Mouse (Mus musculus) brain, adult 2 months (tissue): ENCODE data around the gene Tpsg1.

Source experiments
- DNase-seq: peaks from one replicate; pipeline ENCODE4 v3.0.0; 2011; ENCODE audit warnings: low read depth, low spot score

Gene Tpsg1

GRCm38 (mm10) chr17:25368973-25369372, at the start of gene Tpsg1:
Tpsg1 (plus strand) TSS chr17:25369273.
- no peak for DNase-seq

- no peak for DNase-seq
These were observed 48.3 kb upstream of the Tpsg1 start for GRCm38 (mm10) chr17:25320819-25321218.

GRCm38 (mm10) chr17:25322930-25323329, 46.1 kb upstream of the Tpsg1 start:
- no peak for DNase-seq

GRCm38 (mm10) chr17:25332321-25332720, 36.8 kb upstream of the Tpsg1 start:
- no peak for DNase-seq

GRCm38 (mm10) chr17:25333943-25334342, 35.1 kb upstream of the Tpsg1 start:
- peak; percentile 69 for DNase-seq

- no peak for DNase-seq
These were observed 30.9 kb upstream of the Tpsg1 start for GRCm38 (mm10) chr17:25338218-25338617.

GRCm38 (mm10) chr17:25340003-25340402, 29.1 kb upstream of the Tpsg1 start:
- no peak for DNase-seq

GRCm38 (mm10) chr17:25341490-25341889, 27.6 kb upstream of the Tpsg1 start:
- DNase-seq, result no peak

GRCm38 (mm10) chr17:25345462-25345861, 23.6 kb upstream of the Tpsg1 start, which contains the start of gene Tpsab1:
Tpsab1 (minus strand) TSS chr17:25345562.
- no peak for DNase-seq

GRCm38 (mm10) chr17:25361291-25361690, 7.8 kb upstream of the Tpsg1 start:
- DNase-seq, result peak; percentile 9

- DNase-seq, result peak; percentile 58
These were observed 5.3 kb upstream of the Tpsg1 start for GRCm38 (mm10) chr17:25363726-25364125.

GRCm38 (mm10) chr17:25366005-25366404, 3.1 kb upstream of the Tpsg1 start, which contains the start of gene Tpsb2:
Tpsb2 (plus strand) TSS chr17:25366305.
- no peak for DNase-seq

- DNase-seq, result peak; percentile 32
These were observed 3.4 kb downstream of the Tpsg1 start for GRCm38 (mm10) chr17:25372491-25372890.

- peak; percentile 35 for DNase-seq
These were observed 4.9 kb downstream of the Tpsg1 start for GRCm38 (mm10) chr17:25374011-25374410.

- no peak for DNase-seq
These were observed 25.5 kb downstream of the Tpsg1 start for GRCm38 (mm10) chr17:25394526-25394925.

- DNase-seq, result peak; percentile 79
These were observed 28.9 kb downstream of the Tpsg1 start for GRCm38 (mm10) chr17:25397804-25398519.

- DNase-seq, result peak; percentile 35
These were observed 29.4 kb downstream of the Tpsg1 start for GRCm38 (mm10) chr17:25398520-25398838.

GRCm38 (mm10) chr17:25400443-25400842, 31.4 kb downstream of the Tpsg1 start:
- no peak for DNase-seq

- DNase-seq, result no peak
These were observed 32.4 kb downstream of the Tpsg1 start for GRCm38 (mm10) chr17:25401491-25401890.

GRCm38 (mm10) chr17:25402224-25402623, 33.2 kb downstream of the Tpsg1 start:
- DNase-seq, result no peak

GRCm38 (mm10) chr17:25404190-25404589, 35.1 kb downstream of the Tpsg1 start:
- DNase-seq, result peak; percentile 35

GRCm38 (mm10) chr17:25405224-25405895, 36.3 kb downstream of the Tpsg1 start:
- DNase-seq, result no peak

- DNase-seq, result peak; percentile 87
These were observed 37.0 kb downstream of the Tpsg1 start for GRCm38 (mm10) chr17:25406011-25406441.
